Mouse (Mus musculus) MEL (cell line): ENCODE data around the gene AC134908.4. TPM values are rescaled to one million over a fixed set of nuclear protein-coding genes. Genes with fewer than 3 reads are reported as not detected.

Experiments
- DNase-seq: peaks from one replicate; pipeline ENCODE4 v3.0.0; 2011; ENCODE audit warnings: low read depth, low spot score
- H3K27ac ChIP-seq: 2 replicates; pipeline ENCODE4 v1.5.1; 2012; ENCODE audit warnings: low read depth, mild to moderate bottlenecking, control low read depth, low read length, moderate library complexity; ENCODE audit not compliant: control insufficient read depth
- H3K27me3 ChIP-seq, 2 experiments: fragments of 150-350 bp in 1 of 2; sonication (generic) in 1 of 2; 2 replicates each; pipeline ENCODE4 v1.6.1; 2012; ENCODE audit warnings: low read length in 2 of 2, mild to moderate bottlenecking in 2 of 2, improper control_type of control experiment in 1 of 2, moderate library complexity in 1 of 2; ENCODE audit not compliant: insufficient read depth in 2 of 2, control insufficient read depth in 1 of 2
- H3K36me3 ChIP-seq, 2 experiments: 2 replicates each; pipeline ENCODE4 v1.6.1; 2012 to 2014; ENCODE audit warnings: low read length in 2 of 2, improper control_type of control experiment in 1 of 2, inconsistent platforms in 1 of 2, mild to moderate bottlenecking in 1 of 2; ENCODE audit not compliant: insufficient read depth in 2 of 2, control insufficient read depth in 1 of 2
- H3K4me1 ChIP-seq, 2 experiments: fragments of 150-350 bp in 1 of 2; sonication (generic) in 1 of 2; 2 replicates each; pipeline ENCODE4 v1.6.1; 2012; ENCODE audit warnings: low read length in 2 of 2, improper control_type of control experiment in 1 of 2, mild to moderate bottlenecking in 1 of 2; ENCODE audit not compliant: insufficient read depth in 2 of 2, control insufficient read depth in 1 of 2
- H3K4me3 ChIP-seq, 2 experiments: fragments of 150-350 bp in 1 of 2; sonication (generic) in 1 of 2; 2 replicates each; pipeline ENCODE4 v1.5.1; 2012; ENCODE audit warnings: low read depth in 2 of 2, low read length in 2 of 2, mild to moderate bottlenecking in 2 of 2, moderate library complexity in 2 of 2, control low read depth in 1 of 2, improper control_type of control experiment in 1 of 2; ENCODE audit not compliant: control insufficient read depth in 1 of 2, insufficient read depth in 1 of 2
- H3K79me2 ChIP-seq: 2 replicates; pipeline ENCODE4 v1.6.1; 2012; ENCODE audit warnings: mild to moderate bottlenecking, low read length, moderate library complexity; ENCODE audit not compliant: control insufficient read depth, poor library complexity, insufficient read depth
- H3K9ac ChIP-seq: 2 replicates; pipeline ENCODE4 v1.6.1; 2012; ENCODE audit warnings: low read depth, mild to moderate bottlenecking, control low read depth, low read length, moderate library complexity; ENCODE audit not compliant: control insufficient read depth, poor library complexity, severe bottlenecking
- H3K9me3 ChIP-seq: fragments of 150-350 bp; sonication (generic); replicated peaks from 2 replicates; pipeline ENCODE4 v1.6.1; 2012; ENCODE audit warnings: mild to moderate bottlenecking, low read length, improper control_type of control experiment, moderate library complexity; ENCODE audit not compliant: insufficient read depth
- CTCF ChIP-seq, 3 experiments: IDR thresholded peaks in 2 of 3; conservative IDR thresholded peaks in 1 of 3; 2 replicates each; pipeline ENCODE4 v1.5.1; 2011 to 2012; ENCODE audit warnings: low read length in 3 of 3, low read depth in 2 of 3, mild to moderate bottlenecking in 2 of 3, improper control_type of control experiment in 1 of 3, inconsistent platforms in 1 of 3, mixed read lengths in 1 of 3, moderate library complexity in 1 of 3; ENCODE audit not compliant: control insufficient read depth in 1 of 3, insufficient read depth in 1 of 3, poor library complexity in 1 of 3, severe bottlenecking in 1 of 3
- E2F4 ChIP-seq: IDR thresholded peaks from 2 replicates; pipeline ENCODE4 v1.6.1; 2011; ENCODE audit warnings: low read depth, low read length, improper control_type of control experiment, borderline replicate concordance
- EP300 ChIP-seq, 2 experiments: IDR thresholded peaks; 2 replicates each; pipeline ENCODE4 v1.6.1; 2011; ENCODE audit warnings: improper control_type of control experiment in 2 of 2, low read length in 2 of 2, low read depth in 1 of 2, mild to moderate bottlenecking in 1 of 2
- HCFC1 ChIP-seq: IDR thresholded peaks from 2 replicates; pipeline ENCODE4 v1.6.1; 2012; ENCODE audit warnings: low read depth, mild to moderate bottlenecking, inconsistent platforms, low read length, improper control_type of control experiment, moderate library complexity
- JUND ChIP-seq: IDR thresholded peaks from 2 replicates; pipeline ENCODE4 v1.6.1; 2011; ENCODE audit warnings: low read depth, mild to moderate bottlenecking, improper control_type of control experiment, low read length
- KAT2A ChIP-seq: conservative IDR thresholded peaks from 2 replicates; pipeline ENCODE4 v1.6.1; 2012; ENCODE audit warnings: low read depth, low read length, improper control_type of control experiment, inconsistent platforms
- MAFK ChIP-seq: IDR thresholded peaks from 2 replicates; pipeline ENCODE4 v1.6.1; 2011; ENCODE audit warnings: low read depth, mild to moderate bottlenecking, low read length, improper control_type of control experiment, borderline replicate concordance
- MAX ChIP-seq: IDR thresholded peaks from 2 replicates; pipeline ENCODE4 v1.6.1; 2011; ENCODE audit warnings: low read length, improper control_type of control experiment
- MAZ ChIP-seq: IDR thresholded peaks from 2 replicates; pipeline ENCODE4 v1.6.1; 2012; ENCODE audit warnings: low read depth, mild to moderate bottlenecking, inconsistent platforms, low read length, improper control_type of control experiment
- MXI1 ChIP-seq: IDR thresholded peaks from 2 replicates; pipeline ENCODE4 v1.6.1; 2011; ENCODE audit warnings: mild to moderate bottlenecking, low read depth, low read length, improper control_type of control experiment
- NELFE ChIP-seq: IDR thresholded peaks from 2 replicates; pipeline ENCODE4 v1.6.1; 2011; ENCODE audit warnings: low read depth, low read length, improper control_type of control experiment
- NRF1 ChIP-seq: IDR thresholded peaks from 2 replicates; pipeline ENCODE4 v1.6.1; 2014; ENCODE audit warnings: low read depth, mild to moderate bottlenecking, inconsistent platforms, low read length, improper control_type of control experiment, moderate library complexity; ENCODE audit not compliant: poor library complexity, insufficient read depth, severe bottlenecking
- POLR2A ChIP-seq, 2 experiments: IDR thresholded peaks; 2 replicates each; pipeline ENCODE4 v1.6.1; 2011 to 2012; ENCODE audit warnings: low read length in 2 of 2, mild to moderate bottlenecking in 2 of 2, control low read depth in 1 of 2, improper control_type of control experiment in 1 of 2, low read depth in 1 of 2, moderate library complexity in 1 of 2; ENCODE audit not compliant: control insufficient read depth in 1 of 2, insufficient read depth in 1 of 2, poor library complexity in 1 of 2
- POLR2AphosphoS2 ChIP-seq: IDR thresholded peaks from 2 replicates; pipeline ENCODE4 v1.6.1; 2011; ENCODE audit warnings: low read length, improper control_type of control experiment
- POLR2AphosphoS5 ChIP-seq: IDR thresholded peaks from 2 replicates; pipeline ENCODE4 v1.6.1; 2012; ENCODE audit warnings: low read depth, borderline replicate concordance, mild to moderate bottlenecking, inconsistent platforms, low read length, moderate library complexity, mixed read lengths
- RAD21 ChIP-seq: IDR thresholded peaks from 2 replicates; pipeline ENCODE4 v1.6.1; 2011; ENCODE audit warnings: mild to moderate bottlenecking, low read depth, low read length, improper control_type of control experiment
- RCOR1 ChIP-seq: IDR thresholded peaks from 2 replicates; pipeline ENCODE4 v1.6.1; 2012; ENCODE audit warnings: low read depth, mild to moderate bottlenecking, inconsistent platforms, low read length, improper control_type of control experiment
- SMC3 ChIP-seq: IDR thresholded peaks from 2 replicates; pipeline ENCODE4 v1.6.1; 2011; ENCODE audit warnings: low read depth, low read length, improper control_type of control experiment
- TAL1 ChIP-seq: IDR thresholded peaks from 2 replicates; pipeline ENCODE4 v1.6.1; 2012; ENCODE audit warnings: mild to moderate bottlenecking, inconsistent platforms, low read length, moderate library complexity, mixed read lengths
- TBP ChIP-seq: IDR thresholded peaks from 2 replicates; pipeline ENCODE4 v1.8.0; 2011; ENCODE audit warnings: low read depth, low read length, improper control_type of control experiment
- TCF12 ChIP-seq: IDR thresholded peaks from 2 replicates; pipeline ENCODE4 v1.6.1; 2014; ENCODE audit warnings: low read depth, mild to moderate bottlenecking, inconsistent platforms, low read length, improper control_type of control experiment, moderate library complexity
- UBTF ChIP-seq: IDR thresholded peaks from 2 replicates; pipeline ENCODE4 v1.6.1; 2012; ENCODE audit warnings: low read depth, mild to moderate bottlenecking, inconsistent platforms, low read length, improper control_type of control experiment, moderate library complexity, borderline replicate concordance; ENCODE audit not compliant: insufficient read depth
- USF1 ChIP-seq: IDR thresholded peaks from 2 replicates; pipeline ENCODE4 v1.6.1; 2014; ENCODE audit warnings: low read depth, mild to moderate bottlenecking, inconsistent platforms, low read length, improper control_type of control experiment, moderate library complexity
- ZC3H11A ChIP-seq: IDR thresholded peaks from 2 replicates; pipeline ENCODE4 v1.6.1; 2012; ENCODE audit warnings: low read depth, mild to moderate bottlenecking, inconsistent platforms, low read length, improper control_type of control experiment
- ZKSCAN1 ChIP-seq: IDR thresholded peaks from 2 replicates; pipeline ENCODE4 v1.6.1; 2012; ENCODE audit warnings: low read depth, mild to moderate bottlenecking, inconsistent platforms, low read length, improper control_type of control experiment, moderate library complexity
- ZNF384 ChIP-seq: IDR thresholded peaks from 2 replicates; pipeline ENCODE4 v1.6.1; 2012; ENCODE audit warnings: low read depth, mild to moderate bottlenecking, inconsistent platforms, low read length, improper control_type of control experiment
- polyA plus RNA-seq, 2 experiments: library from polyadenylated mRNA; stranded (reverse) in 1 of 2; unstranded in 1 of 2; fragments of >175 nt in 1 of 2; fragments of >200 nt in 1 of 2; gene quantifications; 2 replicates each; pipeline versions ENCODE4 v1.2.1 to v1.2.4; 2012; ENCODE audit warnings: low replicate concordance in 2 of 2, low read depth in 1 of 2; ENCODE audit not compliant: insufficient read length in 2 of 2, insufficient read depth in 1 of 2, missing spikeins in 1 of 2
- total RNA-seq: library from RNA; depleted of rRNA; stranded (reverse); fragments of 300-350 nt; gene quantifications from 2 replicates; pipeline ENCODE4 v1.2.3, GENCODE M21; 2012

AC134908.4 gene
- total and polyA plus RNA-seq, 3 experiments: 0.92 TPM; not detected in 2

- DNase-seq: no peak
- H3K79me2 ChIP-seq: no peaks in the 10 kb centered on the region
- TF ChIP-seq MAX (no peak), KAT2A (no peak), TAL1 (no peak), ZC3H11A (no peak), UBTF (no peak), CTCF (IDR thresholded peaks at IDR 0.05 in 2 of 3, conservative IDR thresholded peaks at IDR 0.05 in 1 of 3; ENCODE audit: control insufficient read depth in 1 of 3, insufficient read depth in 1 of 3, low read depth in 2 of 3, low read length in 3 of 3, poor library complexity in 1 of 3, severe bottlenecking in 1 of 3) (no peak), TBP (no peak), ZNF384 (no peak), USF1 (no peak), MAZ (no peak), SMC3 (no peak), JUND (no peak), MXI1 (no peak), RAD21 (no peak), E2F4 (no peak), POLR2AphosphoS2 (no peak), MAFK (no peak)
- TF ChIP-seq, all 39 proteins: peak for 0
- Histone ChIP-seq H3K36me3 (no peaks in the 10 kb centered on the region), H3K27me3 (peaks cover 12 to 14% of the 10 kb centered on the region in 2 experiments), H3K9ac (no peak overlapping the region), H3K4me1 (no peaks in the 10 kb centered on the region), H3K9me3 (no peaks in the 10 kb centered on the region), H3K4me3 (no peak overlapping the region), H3K27ac (no peak overlapping the region)
Observed at GRCm38 (mm10) chr17:25762591-25762990, 32.9 kb downstream of the AC134908.4 start.

DNA sequence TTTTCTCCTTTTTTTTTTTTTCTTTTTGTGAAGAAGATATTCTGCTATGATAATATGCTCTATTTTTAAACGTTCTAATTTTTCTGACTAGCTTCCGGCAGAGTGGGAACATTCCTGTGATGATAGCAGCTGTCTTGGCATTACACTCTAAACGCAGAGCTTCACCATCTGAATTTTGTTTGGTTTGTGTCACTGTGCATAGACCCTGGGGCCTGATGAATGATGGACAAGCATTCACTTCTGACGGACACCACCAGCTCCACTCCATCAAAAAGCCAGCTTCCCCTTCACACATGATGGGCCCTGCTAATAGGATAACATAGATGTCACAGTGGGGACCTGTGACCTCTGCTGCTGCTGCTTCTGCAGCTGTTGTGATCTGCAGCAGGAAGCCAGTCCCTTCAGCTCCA, 33.9 kb downstream of the AC134908.4 start:
- no peak overlapping the region for H3K4me3 ChIP-seq

More for the DNA sequence above, 33.9 kb downstream of the AC134908.4 start:
- Histone ChIP-seq H3K36me3 (no peaks in the 10 kb centered on the region), H3K27me3 (peaks cover 12 to 16% of the 10 kb centered on the region in 2 experiments)
- no peak for TF ChIP-seq POLR2AphosphoS5
- no peak for TF ChIP-seq TCF12
- TF ChIP-seq EP300 (IDR thresholded peaks at IDR 0.05; ENCODE audit: low read depth in 1 of 2, low read length in 2 of 2): no peak
- no peak for TF ChIP-seq POLR2A (IDR thresholded peaks at IDR 0.05; ENCODE audit: control insufficient read depth in 1 of 2, insufficient read depth in 1 of 2, low read depth in 1 of 2, low read length in 2 of 2, poor library complexity in 1 of 2)
- no peak for TF ChIP-seq TBP
- no peak for TF ChIP-seq NELFE
- no peak for TF ChIP-seq HCFC1
- no peak for TF ChIP-seq NRF1
- TF ChIP-seq RCOR1: no peak
- TF ChIP-seq ZKSCAN1: no peak
- TF ChIP-seq POLR2AphosphoS2: no peak
- TF ChIP-seq, all 39 proteins: peak for 0
- no peak for DNase-seq
- no peaks in the 10 kb centered on the region for H3K9me3 ChIP-seq
- no peaks in the 10 kb centered on the region for H3K79me2 ChIP-seq
- H3K27ac ChIP-seq: no peak overlapping the region
- no peaks in the 10 kb centered on the region for H3K4me1 ChIP-seq
- H3K9ac ChIP-seq: no peak overlapping the region
